Mouse (Mus musculus) liver (tissue): ENCODE results near the gene Ccdc43.

Experiments
- DNase-seq: peaks from one replicate; pipeline ENCODE4 v3.0.0-alpha.2; 2020; ENCODE audit warnings: mixed read lengths

Ccdc43 gene

GRCm38 (mm10) chr11:102663416-102663815 is 34.2 kb downstream of the Ccdc43 start, which contains the start of gene Meioc:
Meioc (plus strand) TSS chr11:102663716.
- no peak for DNase-seq

- no peak for DNase-seq
These were observed 40.7 kb downstream of the Ccdc43 start for GRCm38 (mm10) chr11:102656931-102657330.

- DNase-seq: no peak
These were observed 41.2 kb downstream of the Ccdc43 start for GRCm38 (mm10) chr11:102656326-102656926.

- DNase-seq: no peak
These were observed 41.7 kb downstream of the Ccdc43 start for GRCm38 (mm10) chr11:102655888-102656287.

GRCm38 (mm10) chr11:102652844-102653243 is 44.7 kb downstream of the Ccdc43 start:
- no peak for DNase-seq

- DNase-seq: peak; percentile 68
These were observed 46.2 kb downstream of the Ccdc43 start for GRCm38 (mm10) chr11:102651381-102651780.

- DNase-seq: no peak
These were observed 49.7 kb downstream of the Ccdc43 start for GRCm38 (mm10) chr11:102647885-102648284.

- no peak for DNase-seq
These were observed 51.4 kb downstream of the Ccdc43 start for GRCm38 (mm10) chr11:102646226-102646625.

- DNase-seq: no peak
These were observed 53.6 kb downstream of the Ccdc43 start for GRCm38 (mm10) chr11:102643891-102644382.

GRCm38 (mm10) chr11:102636887-102637286 is 60.7 kb downstream of the Ccdc43 start:
- DNase-seq: no peak
